Mouse (Mus musculus): ENCODE data around the gene Idh1.

The Idh1 gene

GRCm38 (mm10) chr1:65112807-65113196, 73.5 kb downstream of the Idh1 start:
- DNase-seq (ENCODE audit: low spot score): no peak

GRCm38 (mm10) chr1:65112031-65112806, 74.1 kb downstream of the Idh1 start:
- peak; percentile 63 for DNase-seq (ENCODE audit: low spot score)

GRCm38 (mm10) chr1:65109756-65110435, 76.4 kb downstream of the Idh1 start:
- no peak for DNase-seq (ENCODE audit: low spot score)

- no peak for DNase-seq (ENCODE audit: low spot score)
These were observed 77.1 kb downstream of the Idh1 start for GRCm38 (mm10) chr1:65109196-65109595.

Data from ovary, postnatal 14 days (tissue).